Mouse (Mus musculus) testis, postnatal 10 days (tissue): ENCODE results near the gene Gm7138.
"Not testable (repeated sequence)": the region's sequence is repeated elsewhere in the genome, so short reads cannot be mapped to it uniquely, and the experiment has no call there.

Experiments
- DNase-seq: peaks from one replicate; pipeline ENCODE4 v3.0.0; 2021; ENCODE audit warnings: low spot score

The Gm7138 gene

GRCm38 (mm10) chr10:77776844-77777243, at the start of gene Gm7138:
TSS of gene Gm7138 (minus strand) at chr10:77776944.
- not testable (repeated sequence) for DNase-seq

DNA sequence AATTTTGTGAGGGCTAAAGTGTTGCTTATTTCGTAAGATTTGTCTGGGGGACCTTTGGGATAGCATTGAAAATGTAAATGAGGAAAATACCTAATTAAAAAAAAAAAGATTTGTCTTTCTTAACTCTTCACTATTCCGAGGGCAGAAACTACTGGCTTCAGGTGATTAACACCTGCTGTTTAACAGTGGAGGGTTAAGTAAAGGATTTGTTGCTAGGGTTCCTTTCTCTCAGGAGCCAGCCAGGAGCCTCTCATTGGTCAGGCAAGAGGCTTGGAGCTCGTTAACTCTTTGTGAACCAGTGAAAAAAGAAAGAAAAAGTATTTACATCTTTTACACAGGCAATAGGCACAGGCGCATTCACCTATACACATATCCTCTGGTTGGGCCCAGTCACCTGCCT, 42.5 kb upstream of the Gm7138 start:
- DNase-seq: no peak

- DNase-seq: peak; percentile 3
These were observed 41.8 kb upstream of the Gm7138 start for GRCm38 (mm10) chr10:77818523-77818922.

- DNase-seq: peak; percentile 54
These were observed 38.8 kb upstream of the Gm7138 start for GRCm38 (mm10) chr10:77815514-77815913.

GRCm38 (mm10) chr10:77814382-77814781, 37.6 kb upstream of the Gm7138 start, which contains the start of gene Gm2696:
TSS of gene Gm2696 (plus strand) at chr10:77814682.
- no peak for DNase-seq

DNA sequence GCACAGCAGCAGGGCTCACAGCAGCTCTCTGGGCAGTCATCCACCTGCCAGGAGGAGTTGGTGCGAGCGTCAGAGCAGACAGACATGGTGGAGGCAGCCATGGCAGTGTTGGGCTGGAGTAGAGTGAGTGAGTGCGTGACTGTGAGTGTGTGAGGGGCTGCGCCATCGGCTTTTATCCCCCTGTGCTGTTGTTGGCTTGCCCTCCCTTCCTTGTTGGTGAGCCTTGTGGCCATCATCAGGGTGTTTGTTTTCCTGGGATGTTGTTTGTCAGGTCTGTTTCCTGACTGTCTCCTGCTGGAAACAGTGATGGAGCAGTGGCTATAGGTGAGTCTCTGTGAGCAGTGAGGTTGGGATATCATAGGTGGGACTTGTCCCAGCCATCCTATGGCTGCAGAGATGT, 35.0 kb upstream of the Gm7138 start, which contains the start of gene Gm9507:
Gene Gm9507, minus strand, starts transcription at position 101 of the 400 bp plus-strand sequence.
- no peak for DNase-seq

- DNase-seq: no peak
These were observed 27.4 kb upstream of the Gm7138 start for GRCm38 (mm10) chr10:77804095-77804494.

DNA sequence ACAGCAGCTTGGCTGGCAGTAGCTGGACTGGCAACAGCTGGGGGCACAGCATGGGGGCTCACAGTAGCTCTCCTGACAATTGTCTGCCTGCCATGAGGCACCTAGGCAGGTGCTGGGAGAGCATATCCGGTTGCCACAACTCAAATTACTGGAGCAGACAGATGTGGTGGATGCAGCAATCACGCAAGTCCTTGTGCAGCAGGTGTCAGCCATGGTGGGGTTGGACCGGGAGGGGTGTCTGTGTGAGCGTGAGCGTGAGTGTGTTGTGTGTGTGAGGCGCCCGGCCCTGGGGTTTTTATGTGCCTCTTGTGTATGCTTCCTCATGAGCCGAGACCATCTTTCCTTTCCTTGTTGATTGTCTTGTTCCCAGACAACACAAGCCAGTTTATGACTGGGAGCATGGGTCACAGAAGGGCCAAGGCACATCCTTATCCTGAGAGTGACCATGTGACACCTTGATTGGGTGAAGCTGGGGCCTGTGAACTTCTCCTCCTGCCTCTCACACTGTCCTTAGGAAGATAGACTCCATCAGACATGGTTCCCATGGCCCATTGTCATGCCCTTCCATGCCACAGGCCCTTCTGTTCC, 22.3 kb upstream of the Gm7138 start, which contains the start of gene Gm19668:
Gene Gm19668, minus strand, starts transcription at position 213 of the 588 bp plus-strand sequence.
- no peak for DNase-seq

- not testable (repeated sequence) for DNase-seq
These were observed 21.6 kb upstream of the Gm7138 start for GRCm38 (mm10) chr10:77798164-77798920.

DNA sequence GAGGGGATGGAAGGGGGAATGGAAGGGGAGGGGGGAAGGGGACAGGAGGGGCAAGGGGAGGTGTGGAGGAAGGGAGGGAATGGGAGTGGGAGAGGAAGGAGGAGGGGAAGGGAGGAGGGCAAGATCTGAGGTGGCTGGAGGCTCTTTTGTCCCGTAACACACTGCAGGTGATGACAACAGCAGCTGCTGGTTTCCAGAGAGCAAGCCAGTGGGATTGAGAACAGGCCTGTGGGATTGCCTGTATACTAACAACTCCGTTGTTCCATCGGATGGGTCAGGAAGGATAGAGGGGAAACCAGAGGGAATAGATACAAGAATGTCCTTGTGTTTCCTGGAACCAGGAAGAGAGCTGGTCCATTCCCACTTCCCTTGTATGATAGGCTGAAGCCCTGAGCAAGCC, 20.9 kb upstream of the Gm7138 start:
- no peak for DNase-seq

DNA sequence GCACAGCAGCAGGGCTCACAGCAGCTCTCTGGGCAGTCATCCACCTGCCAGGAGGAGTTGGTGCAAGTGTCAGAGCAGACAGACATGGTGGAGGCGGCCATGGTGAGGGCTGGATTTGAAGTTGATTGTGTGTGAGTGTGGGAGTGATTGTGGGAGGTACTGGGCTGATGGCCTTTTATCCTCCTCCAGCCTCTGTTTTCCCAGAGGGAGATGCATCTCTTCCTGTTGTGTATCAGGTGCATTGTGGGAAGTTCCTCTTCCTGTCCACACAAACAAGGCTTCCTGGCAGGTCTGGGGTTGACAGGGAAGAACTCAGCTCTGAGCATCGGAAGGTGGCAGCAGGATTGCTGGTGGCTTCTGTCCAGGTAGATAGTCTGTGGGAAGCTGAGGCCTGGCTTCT, 18.2 kb upstream of the Gm7138 start, which contains the start of gene Gm9639:
Gene Gm9639, minus strand, starts transcription at position 101 of the 400 bp plus-strand sequence.
- no peak for DNase-seq

- no peak for DNase-seq
These were observed 11.9 kb upstream of the Gm7138 start for GRCm38 (mm10) chr10:77788621-77789020.

DNA sequence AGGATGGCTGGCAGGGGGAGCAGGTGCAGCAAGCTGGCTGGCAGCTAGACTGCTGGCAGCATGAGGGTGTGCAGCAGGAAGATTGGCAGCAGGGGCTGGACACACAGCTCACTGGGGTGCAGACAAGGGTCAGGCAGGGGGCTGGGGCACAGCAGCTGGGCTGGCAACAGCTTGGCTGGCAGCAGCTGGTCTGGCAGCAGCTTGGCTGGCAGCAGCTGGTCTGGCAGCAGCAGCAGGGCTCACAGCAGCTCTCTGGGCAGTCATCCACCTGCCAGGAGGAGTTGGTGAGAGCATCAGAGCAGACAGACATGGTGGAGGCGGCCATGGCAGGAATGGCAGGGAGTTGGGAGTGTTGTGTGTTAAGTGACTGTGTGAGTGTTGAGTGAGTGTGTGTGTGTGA, 11.1 kb upstream of the Gm7138 start, which contains the start of gene Gm7137:
Gene Gm7137, minus strand, starts transcription at position 325 of the 400 bp plus-strand sequence.
- not testable (repeated sequence) for DNase-seq

DNA sequence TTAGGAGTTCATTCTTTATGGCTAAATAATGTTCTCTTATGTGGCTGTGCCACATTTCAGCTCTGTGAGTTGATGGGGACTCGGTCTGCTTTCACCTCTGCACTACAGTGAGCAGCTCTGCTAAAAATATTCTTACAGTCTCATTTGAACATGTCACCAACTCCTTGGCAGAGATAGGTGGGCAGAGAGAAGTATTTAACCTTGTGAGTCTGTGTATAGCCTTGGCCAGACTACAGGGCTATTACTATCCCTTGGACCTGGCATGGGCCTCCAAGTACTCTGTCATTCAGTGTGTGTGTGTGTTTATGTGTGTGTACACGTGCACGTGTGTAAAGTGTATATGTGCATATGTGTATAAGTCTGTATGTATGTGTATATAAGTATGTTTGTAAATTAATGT, 6.7 kb upstream of the Gm7138 start:
- not testable (repeated sequence) for DNase-seq

- not testable (repeated sequence) for DNase-seq
These were observed 5.7 kb upstream of the Gm7138 start, which contains the start of gene Gm3250 for GRCm38 (mm10) chr10:77782442-77782841. TSS of gene Gm3250 (minus strand) at chr10:77782542.

DNA sequence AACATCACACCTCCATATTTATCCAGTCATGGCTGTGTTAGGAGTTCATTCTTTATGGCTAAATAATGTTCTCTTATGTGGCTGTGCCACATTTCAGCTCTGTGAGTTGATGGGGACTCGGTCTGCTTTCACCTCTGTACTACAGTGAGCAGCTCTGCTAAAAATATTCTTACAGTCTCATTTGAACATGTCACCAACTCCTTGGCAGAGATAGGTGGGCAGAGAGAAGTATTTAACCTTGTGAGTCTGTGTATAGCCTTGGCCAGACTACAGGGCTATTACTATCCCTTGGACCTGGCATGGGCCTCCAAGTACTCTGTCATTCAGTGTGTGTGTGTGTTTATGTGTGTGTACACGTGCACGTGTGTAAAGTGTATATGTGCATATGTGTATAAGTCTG, 4.6 kb downstream of the Gm7138 start:
- DNase-seq: not testable (repeated sequence)

DNA sequence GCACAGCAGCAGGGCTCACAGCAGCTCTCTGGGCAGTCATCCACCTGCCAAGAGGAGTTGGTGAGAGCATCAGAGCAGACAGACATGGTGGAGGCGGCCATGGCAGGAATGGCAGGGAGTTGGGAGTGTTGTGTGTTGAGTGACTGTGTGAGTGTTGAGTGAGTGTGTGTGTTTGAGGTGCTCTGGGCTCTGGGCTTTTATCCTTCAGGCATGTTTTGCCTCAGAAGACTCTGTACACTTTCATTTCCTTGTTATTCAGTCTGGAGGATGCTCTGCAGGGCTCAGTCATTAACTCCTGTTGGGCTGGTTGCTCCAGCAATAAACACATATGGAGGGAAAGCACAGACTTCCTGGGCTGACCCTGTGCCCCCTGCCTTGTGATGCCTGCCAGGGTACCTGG, 5.5 kb downstream of the Gm7138 start, which contains the start of gene Gm3238:
Gene Gm3238, minus strand, starts transcription at position 101 of the 400 bp plus-strand sequence.
- not testable (repeated sequence) for DNase-seq

GRCm38 (mm10) chr10:77769727-77770126, 7.0 kb downstream of the Gm7138 start:
- no peak for DNase-seq

- DNase-seq: not testable (repeated sequence)
These were observed 17.2 kb downstream of the Gm7138 start, which contains the start of gene Gm3233 for GRCm38 (mm10) chr10:77759582-77759981. TSS of gene Gm3233 (minus strand) at chr10:77759682.

DNA sequence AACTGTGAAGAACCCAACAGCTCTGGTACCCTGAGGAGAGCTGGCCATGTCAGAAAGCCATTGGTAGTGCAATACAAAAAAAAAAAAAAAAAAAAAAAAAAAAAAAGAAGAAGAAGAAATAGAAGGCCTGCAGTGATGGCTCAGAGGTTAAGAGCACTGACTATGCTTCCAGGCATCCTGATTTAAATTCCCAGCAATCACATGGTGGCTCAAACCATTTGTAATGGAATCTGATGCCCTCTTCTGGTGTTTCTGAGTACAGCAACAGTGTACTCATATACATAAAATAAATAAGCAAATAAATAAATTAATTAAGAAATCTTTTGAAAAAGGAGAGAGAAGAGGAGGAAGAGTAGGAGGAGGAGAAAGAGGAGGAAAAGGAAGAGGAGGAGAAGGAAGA, 23.3 kb downstream of the Gm7138 start:
- no peak for DNase-seq

DNA sequence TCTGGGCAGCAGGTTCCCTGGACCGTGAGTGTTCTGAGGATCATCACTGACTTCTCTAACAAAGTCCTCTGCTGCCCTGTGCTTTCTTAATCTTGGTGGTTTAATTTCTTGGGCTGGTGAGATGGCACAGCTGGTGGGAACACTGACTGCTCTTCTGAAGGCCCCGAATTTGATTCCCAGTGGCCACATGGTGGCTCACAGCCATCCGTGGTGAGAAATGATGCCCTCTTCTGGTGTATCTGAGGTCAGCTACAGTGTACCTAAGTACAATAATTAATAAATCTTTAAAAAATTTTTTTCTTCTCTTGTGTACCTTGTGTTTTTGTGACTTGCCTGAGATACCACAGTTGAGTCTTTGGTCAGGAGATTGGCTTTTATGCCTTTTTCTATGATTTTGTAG, 24.4 kb downstream of the Gm7138 start:
- not testable (repeated sequence) for DNase-seq

- DNase-seq: not testable (repeated sequence)
These were observed 25.5 kb downstream of the Gm7138 start, which contains the start of gene Gm9736 for GRCm38 (mm10) chr10:77751254-77751653. TSS of gene Gm9736 (minus strand) at chr10:77751354.

GRCm38 (mm10) chr10:77750686-77751085, 26.1 kb downstream of the Gm7138 start:
- DNase-seq: not testable (repeated sequence)
